Mouse (Mus musculus) neutrophil, adult 5-6 weeks (primary cell): ENCODE data around the gene Dpf3. TPM values are rescaled to one million over a fixed set of nuclear protein-coding genes. Genes with fewer than 3 reads are reported as not detected.

Source experiments
- ATAC-seq: fragments of 151-379, 151-347 bp; 2 replicates; pipeline ENCODE4 v1.8.0; 2017; ENCODE audit warnings: mild to moderate bottlenecking, moderate TSS enrichment; ENCODE audit not compliant: insufficient number of reproducible peaks, poor library complexity, low FRiP score, severe bottlenecking; ENCODE audit errors: extremely low read depth
- total RNA-seq: library from RNA; stranded (forward); fragments of 200-1000 nt; gene quantifications from 2 replicates; pipeline ENCODE4 v1.2.3, GENCODE M21; 2017

Gene Dpf3
- total RNA-seq, 1 experiment from 2014 or later, result 0.47 TPM

- no peak for ATAC-seq
These were observed 233.1 kb downstream of the Dpf3 start for GRCm38 (mm10) chr12:83254399-83254798.

- ATAC-seq, result no peak
These were observed 238.4 kb downstream of the Dpf3 start for GRCm38 (mm10) chr12:83249066-83249465.

GRCm38 (mm10) chr12:83248636-83249035, 238.9 kb downstream of the Dpf3 start:
- ATAC-seq, result no peak

GRCm38 (mm10) chr12:83247669-83248068, 239.8 kb downstream of the Dpf3 start:
- no peak for ATAC-seq

- no peak for ATAC-seq
These were observed 246.5 kb downstream of the Dpf3 start for GRCm38 (mm10) chr12:83241022-83241421.

DNA sequence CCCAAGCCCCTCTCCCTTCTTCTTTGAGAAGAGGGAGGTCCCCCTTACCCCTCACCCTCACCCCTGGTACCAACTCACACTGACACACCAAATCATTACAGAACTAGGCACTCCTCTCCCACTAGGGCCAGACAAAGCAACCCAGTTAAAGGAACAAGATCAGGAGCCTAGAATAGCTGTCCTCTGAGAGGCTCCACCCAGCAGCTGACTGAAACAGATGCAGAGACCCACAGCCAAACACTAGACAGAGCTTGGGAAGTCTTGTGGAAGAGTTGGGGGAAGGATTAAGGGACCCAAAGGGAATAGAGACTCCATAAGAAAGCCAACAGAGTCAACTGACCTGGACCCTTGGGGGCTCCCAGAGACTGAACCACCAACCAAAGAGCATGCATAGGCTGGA, 246.9 kb downstream of the Dpf3 start:
- no peak for ATAC-seq

DNA sequence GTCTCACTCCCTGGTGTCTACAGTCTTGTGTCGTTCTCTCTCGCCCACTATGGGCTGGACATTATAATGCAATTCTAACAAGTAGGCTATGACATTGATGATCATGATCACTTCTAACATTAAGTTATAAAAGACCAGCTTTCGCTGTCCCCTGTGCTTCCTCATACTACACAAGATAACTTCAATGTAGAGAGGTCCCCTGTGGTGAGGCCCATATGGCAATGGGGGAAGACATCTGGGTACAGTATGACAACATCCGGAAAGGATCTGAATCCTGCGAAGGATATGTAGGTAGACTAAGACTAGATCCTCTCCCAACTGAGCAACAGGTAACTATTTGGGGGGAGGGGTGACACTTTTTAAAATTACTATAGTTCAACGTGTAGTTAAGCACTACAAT, 251.7 kb downstream of the Dpf3 start:
- no peak for ATAC-seq

DNA sequence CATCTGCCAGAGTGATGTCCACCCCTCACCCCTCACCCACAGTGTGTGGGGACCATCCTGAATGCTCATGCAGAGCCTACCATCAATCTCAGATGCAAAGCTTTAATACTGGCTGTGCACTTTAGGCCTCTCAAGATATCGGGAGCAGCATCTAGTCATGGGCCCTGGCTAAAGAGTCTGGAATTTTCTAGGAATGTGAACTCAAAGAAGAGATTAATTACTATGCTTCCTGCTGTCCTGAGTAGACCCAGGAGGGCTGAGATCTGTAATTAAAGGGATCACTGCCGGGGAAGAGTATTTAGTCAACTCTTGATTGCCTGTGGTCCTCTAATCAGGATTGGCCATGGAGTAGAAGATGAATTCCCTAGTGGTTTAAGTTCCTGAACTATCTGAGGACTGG, 252.5 kb downstream of the Dpf3 start:
- no peak for ATAC-seq

- no peak for ATAC-seq
These were observed 253.9 kb downstream of the Dpf3 start for GRCm38 (mm10) chr12:83233651-83234050.

- ATAC-seq, result no peak
These were observed 254.6 kb downstream of the Dpf3 start for GRCm38 (mm10) chr12:83232916-83233315.

GRCm38 (mm10) chr12:83231258-83231657, 256.3 kb downstream of the Dpf3 start:
- ATAC-seq, result no peak

DNA sequence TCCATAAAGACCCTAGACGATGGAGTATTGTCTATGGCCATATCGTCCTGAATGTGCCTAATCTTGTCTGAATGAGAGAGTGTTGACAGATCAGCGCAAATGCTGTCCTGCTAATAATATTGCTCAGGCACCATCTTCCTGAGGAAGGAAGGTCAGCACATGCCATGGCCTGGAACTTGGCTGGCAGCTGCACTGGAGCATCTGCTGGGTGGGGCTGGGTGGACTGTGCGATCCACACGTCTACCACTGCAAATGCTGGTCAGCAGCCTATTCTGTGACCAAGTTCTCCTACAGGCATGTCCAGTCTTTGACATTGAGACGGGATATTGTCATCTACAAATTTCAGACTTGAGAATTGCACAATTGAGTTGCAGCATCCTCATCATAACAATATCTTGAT, 257.8 kb downstream of the Dpf3 start:
- no peak for ATAC-seq

DNA sequence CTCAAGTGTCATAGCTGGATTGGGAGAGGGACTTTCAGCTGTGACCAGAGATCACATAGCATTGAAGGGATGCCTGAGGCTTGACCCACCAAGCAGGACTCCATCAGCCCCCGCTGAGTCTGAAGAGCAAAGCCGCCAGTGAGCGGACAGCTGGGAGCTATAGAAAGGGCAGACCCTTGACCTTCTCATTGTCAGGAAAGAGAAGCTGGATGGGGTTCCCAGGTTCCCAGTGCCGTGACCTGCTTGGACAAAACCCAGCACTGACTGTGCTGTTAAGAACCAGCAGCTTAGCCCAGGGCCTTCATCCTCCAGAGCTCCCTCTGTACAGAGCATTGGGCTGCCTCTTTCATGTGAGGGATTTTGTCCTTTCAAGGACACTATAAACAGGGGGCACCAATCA, 260.5 kb downstream of the Dpf3 start:
- ATAC-seq, result no peak

DNA sequence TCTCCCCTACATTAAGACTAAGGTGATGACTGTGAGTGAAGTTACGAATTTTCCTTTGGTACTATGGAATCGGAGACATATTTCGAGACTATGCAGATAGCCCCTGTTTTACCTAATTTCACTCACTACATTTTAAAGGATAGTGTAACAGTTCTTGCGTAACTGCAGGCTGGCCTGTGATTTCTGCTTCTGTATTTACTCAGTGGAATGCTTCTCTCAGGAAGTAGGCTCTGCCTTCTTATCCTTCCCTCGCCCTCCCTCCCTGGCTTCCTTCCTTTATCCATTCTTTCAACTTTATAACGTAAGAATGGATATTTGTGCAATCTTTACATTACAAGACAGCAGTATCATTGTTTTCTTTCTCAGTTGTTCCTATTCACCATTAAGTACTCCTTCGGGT, 266.6 kb downstream of the Dpf3 start:
- ATAC-seq, result no peak

- no peak for ATAC-seq
These were observed 273.6 kb downstream of the Dpf3 start for GRCm38 (mm10) chr12:83213879-83214341.

DNA sequence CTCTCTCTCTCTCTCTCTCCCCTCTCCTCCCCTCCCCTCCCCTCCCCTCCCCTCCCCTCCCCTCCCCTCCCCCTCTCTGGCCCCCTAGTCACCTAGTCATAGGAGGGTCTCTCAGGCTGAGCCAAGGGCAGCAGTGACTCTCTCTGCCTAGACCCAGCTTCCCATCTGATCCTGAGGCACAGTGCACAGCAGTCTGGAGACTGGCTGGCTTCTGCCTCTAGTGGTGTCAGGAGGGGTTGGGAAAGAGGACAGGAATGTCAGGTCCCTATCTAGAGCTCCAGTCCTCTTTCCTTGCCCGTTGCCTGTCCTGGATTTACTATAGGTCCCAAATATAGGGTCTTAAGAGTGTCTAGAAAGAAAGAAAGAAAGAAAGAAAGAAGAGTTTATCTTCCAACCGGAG, 275.5 kb downstream of the Dpf3 start:
- ATAC-seq, result no peak

- no peak for ATAC-seq
These were observed 276.2 kb downstream of the Dpf3 start for GRCm38 (mm10) chr12:83211146-83211822.

GRCm38 (mm10) chr12:83210735-83211134, 276.8 kb downstream of the Dpf3 start:
- ATAC-seq, result no peak

GRCm38 (mm10) chr12:83210294-83210693, 277.2 kb downstream of the Dpf3 start:
- ATAC-seq, result no peak

DNA sequence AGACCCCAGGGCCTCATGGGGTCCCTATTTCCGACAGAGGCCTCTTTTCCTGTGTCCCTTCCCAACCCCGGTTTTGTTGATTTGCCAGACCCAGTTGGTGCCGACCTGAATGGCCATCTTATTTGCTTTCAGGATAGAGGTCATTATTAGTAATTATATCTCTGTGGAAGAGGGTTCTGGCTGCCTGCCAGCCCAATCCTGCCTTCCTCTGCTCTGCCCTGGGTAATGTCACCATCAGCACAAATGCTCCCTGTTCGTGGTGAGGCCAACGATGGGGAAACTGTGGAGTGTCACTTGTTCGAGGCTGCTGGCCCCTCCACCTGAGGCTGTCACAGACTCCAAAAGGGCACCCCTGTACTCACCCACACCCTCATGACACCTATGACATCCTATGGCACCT, 278.1 kb downstream of the Dpf3 start:
- ATAC-seq, result no peak

GRCm38 (mm10) chr12:83208841-83209240, 278.7 kb downstream of the Dpf3 start:
- no peak for ATAC-seq
